Mouse (Mus musculus) lung, embryonic 16.5 days (tissue): ENCODE measurements around the gene Ppp1r11. TPM values are rescaled to one million over a fixed set of nuclear protein-coding genes. Genes with fewer than 3 reads are reported as not detected.

ENCODE experiments used
- ATAC-seq: fragments of 200-750 bp; cut with Nextera tagmentation; 2 replicates; pipeline ENCODE4 v1.8.0; 2017; ENCODE audit warnings: low read depth, mild to moderate bottlenecking, moderate library complexity
- H3K27ac ChIP-seq: fragments of 300-500 bp; sonication (generic); 2 replicates; pipeline ENCODE4 v1.5.1; 2014; ENCODE audit warnings: mild to moderate bottlenecking, control low read depth, low read length
- H3K27me3 ChIP-seq: fragments of 300-500 bp; sonication (generic); 2 replicates; pipeline ENCODE4 v1.6.1; 2014; ENCODE audit warnings: low read depth, low read length, mixed read lengths; ENCODE audit not compliant: control insufficient read depth, insufficient read depth
- H3K36me3 ChIP-seq: fragments of 300-500 bp; sonication (generic); 2 replicates; pipeline ENCODE4 v1.6.1; 2014; ENCODE audit warnings: low read length; ENCODE audit not compliant: control insufficient read depth, insufficient read depth
- H3K4me1 ChIP-seq: fragments of 300-500 bp; sonication (generic); replicated peaks from 2 replicates; pipeline ENCODE4 v1.6.1; 2014; ENCODE audit warnings: low read length, mixed read lengths; ENCODE audit not compliant: control insufficient read depth, insufficient read depth
- H3K4me2 ChIP-seq: fragments of 300-500 bp; sonication (generic); 2 replicates; pipeline ENCODE4 v1.6.1; 2014; ENCODE audit warnings: low read depth, low read length, control low read depth
- H3K4me3 ChIP-seq: fragments of 300-500 bp; sonication (generic); 2 replicates; pipeline ENCODE4 v1.5.1; 2014; ENCODE audit warnings: mild to moderate bottlenecking, low read length, control low read depth
- H3K9ac ChIP-seq: fragments of 300-500 bp; sonication (generic); 2 replicates; pipeline ENCODE4 v1.6.1; 2014; ENCODE audit warnings: low read length, control low read depth
- H3K9me3 ChIP-seq: fragments of 300-500 bp; sonication (generic); 2 replicates; pipeline ENCODE4 v1.6.1; 2016; ENCODE audit warnings: low read length; ENCODE audit not compliant: control insufficient read depth
- WGBS: fragments of 180-500 bp; shearing (Covaris S2); extraction: QIAGEN DNeasy Blood & Tissue Kit; methylation state at CpG from one replicate; pipeline ENCODE4 v1.1.7; 2014; 5-methylcytosine and 5-hydroxymethylcytosine counted together
- polyA plus RNA-seq: library from polyadenylated mRNA; unstranded; fragments of >200 nt; fragmentation: Nextera tagmentation; extraction: Ambion mirVana; gene quantifications from 2 replicates; pipeline ENCODE4 v1.2.1, GENCODE M21; 2015

Ppp1r11 gene
- polyA plus RNA-seq, 1 experiment from 2014 or later: 117 TPM

GRCm38 (mm10) chr17:36948286-36948685 is 3.3 kb downstream of the Ppp1r11 start:
- no peak overlapping the region for H3K4me2 ChIP-seq

GRCm38 (mm10) chr17:36947051-36947819 is 4.3 kb downstream of the Ppp1r11 start:
- H3K9ac ChIP-seq: peak overlapping the region; percentile 79
- WGBS: under 1% methylated on average over 62 of the region's 62 CpGs
- H3K27me3 ChIP-seq: peaks cover 43% of the 10 kb centered on the region
- H3K36me3 ChIP-seq: peaks cover 13% of the 10 kb centered on the region
- ATAC-seq: peak; percentile 32
- H3K4me3 ChIP-seq: peak overlapping the region; percentile 58
- H3K4me2 ChIP-seq: peak overlapping the region; percentile 98
- no peaks in the 10 kb centered on the region for H3K9me3 ChIP-seq
- H3K4me1 ChIP-seq: peaks cover 26% of the 10 kb centered on the region
- no peak overlapping the region for H3K27ac ChIP-seq

More at GRCm38 (mm10) chr17:36948286-36948685, 3.3 kb downstream of the Ppp1r11 start:
- 85% methylated on average over 1 of the region's 1 CpGs for WGBS
- H3K4me3 ChIP-seq: no peak overlapping the region
- no peak overlapping the region for H3K9ac ChIP-seq
- peaks cover 21% of the 10 kb centered on the region for H3K4me1 ChIP-seq
- no peak overlapping the region for H3K27ac ChIP-seq
- H3K9me3 ChIP-seq: no peaks in the 10 kb centered on the region
- peaks cover 33% of the 10 kb centered on the region for H3K27me3 ChIP-seq
- no peak for ATAC-seq
- H3K36me3 ChIP-seq: peaks cover 13% of the 10 kb centered on the region

- ATAC-seq: no peak
- Histone ChIP-seq H3K4me3 (no peak overlapping the region), H3K27me3 (peaks cover 48% of the 10 kb centered on the region), H3K27ac (no peak overlapping the region), H3K9me3 (no peaks in the 10 kb centered on the region), H3K4me2 (no peak overlapping the region), H3K9ac (no peak overlapping the region), H3K36me3 (peaks cover 10% of the 10 kb centered on the region), H3K4me1 (peaks cover 12% of the 10 kb centered on the region)
- 22% methylated on average over 9 of the region's 9 CpGs for WGBS
Measured at GRCm38 (mm10) chr17:36944121-36944775, 7.3 kb downstream of the Ppp1r11 start.

DNA sequence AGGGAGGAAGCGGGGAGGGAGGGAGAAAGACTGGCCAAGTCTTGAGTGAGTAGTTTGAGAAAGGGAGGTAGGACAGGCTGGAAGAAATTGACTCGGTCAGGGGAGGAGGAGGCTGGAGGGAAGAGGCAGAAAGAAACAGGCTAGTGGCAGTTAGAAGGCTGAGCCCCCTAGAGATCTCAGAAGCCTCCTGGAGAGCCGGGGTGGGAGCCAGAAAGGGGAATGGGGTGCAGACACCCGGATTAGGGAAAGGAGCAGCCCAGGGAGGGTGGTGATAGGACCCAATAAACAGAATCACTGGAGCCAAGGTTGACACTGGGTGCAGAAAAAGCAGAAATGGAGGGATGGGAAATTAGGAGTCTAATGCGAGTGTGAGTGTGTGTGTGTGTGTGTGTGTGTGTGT is 7.8 kb downstream of the Ppp1r11 start:
- H3K4me2 ChIP-seq: peak overlapping the region; percentile 75
- 21% methylated on average over 5 of the region's 5 CpGs for WGBS
- H3K9me3 ChIP-seq: no peaks in the 10 kb centered on the region
- H3K36me3 ChIP-seq: peaks cover 5% of the 10 kb centered on the region
- H3K27me3 ChIP-seq: peaks cover 48% of the 10 kb centered on the region
- no peak overlapping the region for H3K27ac ChIP-seq
- H3K4me3 ChIP-seq: peak overlapping the region; percentile 48
- no peak overlapping the region for H3K9ac ChIP-seq
- ATAC-seq: no peak
- peaks cover 12% of the 10 kb centered on the region for H3K4me1 ChIP-seq

- WGBS: 1% methylated on average over 58 of the region's 59 CpGs
- ATAC-seq: peak; percentile 70
- peak within 1 kb of the TSS; percentile 53 for H3K9ac ChIP-seq
Measured at GRCm38 (mm10) chr17:36942791-36943471, 8.6 kb downstream of the Ppp1r11 start, which contains the start of gene Rnf39. Gene Rnf39, plus strand, starts transcription at chr17:36942918.

GRCm38 (mm10) chr17:36942391-36942790 is 9.2 kb downstream of the Ppp1r11 start:
- peaks cover 48% of the 10 kb centered on the region for H3K27me3 ChIP-seq
- 31% methylated on average over 10 of the region's 10 CpGs for WGBS
- H3K27ac ChIP-seq: 0 out of 2 replicates have a peak overlapping the region, but pooled peaks have one; percentile 12
- peak overlapping the region; percentile 48 for H3K4me3 ChIP-seq
- H3K4me1 ChIP-seq: peaks cover 9% of the 10 kb centered on the region
- H3K4me2 ChIP-seq: peak overlapping the region; percentile 75
- no peaks in the 10 kb centered on the region for H3K36me3 ChIP-seq
- H3K9ac ChIP-seq: peak overlapping the region; percentile 53
- no peaks in the 10 kb centered on the region for H3K9me3 ChIP-seq
- peak; percentile 89 for ATAC-seq

More at GRCm38 (mm10) chr17:36942791-36943471, 8.6 kb downstream of the Ppp1r11 start, which contains the start of gene Rnf39:
- Histone ChIP-seq H3K36me3 (no peaks in the 10 kb centered on the region), H3K27ac (peak within 1 kb of the TSS; percentile 12; the same call in 1 of the 2 replicates), H3K4me2 (peak within 1 kb of the TSS; percentile 75), H3K27me3 (peaks cover 48% of the 10 kb centered on the region), H3K4me3 (peak within 1 kb of the TSS; percentile 48), H3K4me1 (peaks cover 12% of the 10 kb centered on the region), H3K9me3 (no peaks in the 10 kb centered on the region)

GRCm38 (mm10) chr17:36938056-36938455 is 13.5 kb downstream of the Ppp1r11 start:
- Histone ChIP-seq H3K9me3 (no peaks in the 10 kb centered on the region), H3K27me3 (peaks cover 13% of the 10 kb centered on the region), H3K27ac (no peak overlapping the region), H3K4me1 (peaks cover 2% of the 10 kb centered on the region; the same call in 1 of the 2 replicates), H3K36me3 (no peaks in the 10 kb centered on the region), H3K9ac (no peak overlapping the region), H3K4me2 (no peak overlapping the region), H3K4me3 (no peak overlapping the region)
- 65% methylated on average over 2 of the region's 2 CpGs for WGBS
- ATAC-seq: no peak

DNA sequence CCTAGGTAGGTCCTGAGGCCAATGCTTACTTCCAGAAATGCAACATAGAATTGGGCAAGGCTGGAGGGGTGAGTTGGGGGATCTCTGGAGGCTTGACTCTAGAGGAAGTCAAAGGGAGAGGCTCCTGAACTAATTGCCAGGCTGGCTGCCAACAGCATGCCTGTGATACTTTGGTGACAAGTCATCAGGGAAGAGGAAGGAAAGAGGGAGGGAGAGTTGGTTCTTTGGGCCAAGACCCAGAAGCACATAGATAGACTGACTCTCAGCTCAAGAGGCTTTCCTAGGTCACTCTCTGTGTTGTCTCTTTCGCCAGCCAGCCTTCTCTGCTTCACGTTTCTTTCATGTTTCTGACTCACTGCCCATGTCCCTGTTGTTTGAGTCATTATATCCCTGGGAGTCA is 19.7 kb downstream of the Ppp1r11 start:
- no peak overlapping the region for H3K9ac ChIP-seq
- 0 out of 2 replicates have a peak, but pooled peaks have one; percentile 38 for ATAC-seq
- 45% methylated on average over 2 of the region's 2 CpGs for WGBS

DNA sequence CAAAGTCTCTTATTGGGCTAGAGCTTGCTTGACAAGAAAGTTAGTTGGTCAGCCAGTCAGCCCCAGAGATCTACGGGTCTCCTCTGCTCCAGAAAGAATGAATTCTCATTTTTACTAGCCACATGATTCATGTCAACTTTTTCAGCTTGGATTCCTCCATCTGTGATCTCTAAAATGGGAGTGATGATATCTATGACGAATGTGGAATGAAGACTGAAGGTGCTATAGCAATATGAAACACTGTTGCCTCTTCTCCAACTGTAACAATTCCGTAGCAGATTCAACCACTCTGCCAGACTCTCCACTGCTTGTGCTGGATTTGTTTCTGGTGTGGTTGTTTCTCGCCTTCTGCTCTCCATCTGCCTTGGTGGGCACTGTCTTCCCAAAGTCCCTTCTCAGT is 20.4 kb downstream of the Ppp1r11 start:
- Histone ChIP-seq H3K9me3 (no peaks in the 10 kb centered on the region), H3K4me2 (no peak overlapping the region), H3K27me3 (no peaks in the 10 kb centered on the region), H3K36me3 (no peaks in the 10 kb centered on the region), H3K27ac (no peak overlapping the region), H3K4me1 (peaks cover 4% of the 10 kb centered on the region), H3K9ac (no peak overlapping the region), H3K4me3 (no peak overlapping the region)
- ATAC-seq: no peak
- 78% methylated on average over 4 of the region's 4 CpGs for WGBS

More for the DNA sequence above, 19.7 kb downstream of the Ppp1r11 start:
- Histone ChIP-seq H3K27ac (no peak overlapping the region), H3K4me3 (no peak overlapping the region), H3K27me3 (no peaks in the 10 kb centered on the region), H3K36me3 (no peaks in the 10 kb centered on the region), H3K4me1 (peaks cover 4% of the 10 kb centered on the region), H3K9me3 (no peaks in the 10 kb centered on the region), H3K4me2 (no peak overlapping the region)
